Mouse (Mus musculus): ENCODE results near the gene Tdpoz5. TPM values are rescaled to one million over a fixed set of nuclear protein-coding genes. Genes with fewer than 3 reads are reported as not detected.
"Not testable (repeated sequence)": the region's sequence is repeated elsewhere in the genome, so short reads cannot be mapped to it uniquely, and the experiment has no call there.

The Tdpoz5 gene
- not detected in 2 replicates for polyA plus RNA-seq (2015; fragmentation: Nextera tagmentation; extraction: Ambion mirVana)

- H3K27me3 ChIP-seq; ATAC-seq (ENCODE audit: low read depth); H3K27ac ChIP-seq; H3K36me3 ChIP-seq; H3K4me2 ChIP-seq; H3K9ac ChIP-seq; DNase-seq; H3K4me3 ChIP-seq (replicated peaks); H3K4me1 ChIP-seq (replicated peaks); H3K9me3 ChIP-seq (replicated peaks): not testable (repeated sequence)
- 44% methylated on average over 2 of the region's 4 CpGs for WGBS (ENCODE audit: insufficient replicate concordance)
Measured at GRCm38 (mm10) chr3:93961214-93961613, at the start of gene Tdpoz5. Tdpoz5 (minus strand) TSS chr3:93961314.

GRCm38 (mm10) chr3:93968938-93969337 lies 7.8 kb upstream of the Tdpoz5 start:
- H3K27ac ChIP-seq; H3K9ac ChIP-seq; H3K27me3 ChIP-seq; H3K36me3 ChIP-seq; H3K9me3 ChIP-seq (replicated peaks); H3K4me2 ChIP-seq; H3K4me3 ChIP-seq (replicated peaks); ATAC-seq (ENCODE audit: low read depth); DNase-seq; H3K4me1 ChIP-seq (replicated peaks): not testable (repeated sequence)
- 74% methylated on average over 6 of the region's 6 CpGs for WGBS (ENCODE audit: insufficient replicate concordance)

- H3K27me3 ChIP-seq = not testable (repeated sequence)
Measured at GRCm38 (mm10) chr3:93943443-93943842, 17.7 kb downstream of the Tdpoz5 start, which contains the start of gene Gm9117. Gm9117 (minus strand) TSS chr3:93943543.

DNA sequence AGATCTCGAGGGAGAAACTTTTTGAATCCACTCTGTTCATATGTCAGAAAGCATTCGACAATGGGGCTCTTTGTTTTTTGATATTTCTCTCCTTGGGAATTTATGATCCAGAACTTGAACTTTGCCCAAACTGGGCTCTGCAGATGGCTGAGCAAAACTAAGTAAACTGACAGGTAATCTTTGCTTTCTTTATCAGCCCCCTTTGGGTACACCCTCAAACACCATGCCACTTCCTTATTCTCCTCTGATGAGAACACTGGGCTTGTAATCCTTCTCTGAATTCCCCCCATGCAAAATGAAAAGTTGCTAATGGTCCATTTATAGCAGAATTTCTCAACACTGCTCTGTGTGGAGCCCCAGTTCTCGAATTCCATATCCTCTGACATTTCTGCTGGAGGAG lies 22.7 kb downstream of the Tdpoz5 start:
- not testable (repeated sequence) for H3K4me3 ChIP-seq (replicated peaks); H3K9ac ChIP-seq; H3K4me2 ChIP-seq; DNase-seq; ATAC-seq (ENCODE audit: low read depth); H3K27me3 ChIP-seq; H3K27ac ChIP-seq; H3K36me3 ChIP-seq; H3K9me3 ChIP-seq (replicated peaks); H3K4me1 ChIP-seq (replicated peaks)
- WGBS (ENCODE audit: insufficient replicate concordance) = no CpG with 5 or more reads among the region's 3 CpGs

More at GRCm38 (mm10) chr3:93943443-93943842, 17.7 kb downstream of the Tdpoz5 start, which contains the start of gene Gm9117:
- H3K4me3 ChIP-seq (replicated peaks); H3K27ac ChIP-seq; H3K36me3 ChIP-seq; H3K4me2 ChIP-seq; H3K9me3 ChIP-seq (replicated peaks); H3K9ac ChIP-seq; H3K4me1 ChIP-seq (replicated peaks); ATAC-seq (ENCODE audit: low read depth); DNase-seq: not testable (repeated sequence)
- WGBS (ENCODE audit: insufficient replicate concordance) = 60% methylated on average over 3 of the region's 4 CpGs

Other genes starting within 250 kb of the Tdpoz5 start
- gene Gm5773, start 188.3 kb downstream of the Tdpoz5 start, polyA plus RNA-seq (2015; fragmentation: Nextera tagmentation; extraction: Ambion mirVana) = not detected in 2 replicates
- gene Tdpoz4, start 164.9 kb downstream of the Tdpoz5 start, polyA plus RNA-seq (2015; fragmentation: Nextera tagmentation; extraction: Ambion mirVana) = not detected in 2 replicates
- gene Tdpoz3, start 135.3 kb downstream of the Tdpoz5 start, polyA plus RNA-seq (2015; fragmentation: Nextera tagmentation; extraction: Ambion mirVana) = not detected in 2 replicates
- gene Gm9117, start 17.8 kb downstream of the Tdpoz5 start, polyA plus RNA-seq (2015; fragmentation: Nextera tagmentation; extraction: Ambion mirVana) = not detected in 2 replicates
- gene Gm9125, start 93.6 kb upstream of the Tdpoz5 start, polyA plus RNA-seq (2015; fragmentation: Nextera tagmentation; extraction: Ambion mirVana) = not detected in 2 replicates
- not detected in 2 replicates for gene Gm10697, start 111.3 kb upstream of the Tdpoz5 start, polyA plus RNA-seq (2015; fragmentation: Nextera tagmentation; extraction: Ambion mirVana)
- gene Gm10696, start 216.9 kb upstream of the Tdpoz5 start, polyA plus RNA-seq (2015; fragmentation: Nextera tagmentation; extraction: Ambion mirVana) = not detected in 2 replicates
- not detected in 2 replicates for gene Gm5286, start 235.4 kb upstream of the Tdpoz5 start, polyA plus RNA-seq (2015; fragmentation: Nextera tagmentation; extraction: Ambion mirVana)

Data from liver, embryonic 13.5 days (tissue).